Mouse (Mus musculus) lung, embryonic 16.5 days (tissue): ENCODE data around the gene Dnajb8. TPM values are rescaled to one million over a fixed set of nuclear protein-coding genes. Genes with fewer than 3 reads are reported as not detected.

ENCODE experiments used
- ATAC-seq: fragments of 200-750 bp; cut with Nextera tagmentation; 2 replicates; pipeline ENCODE4 v1.8.0; 2017; ENCODE audit warnings: low read depth, mild to moderate bottlenecking, moderate library complexity
- H3K27ac ChIP-seq: fragments of 300-500 bp; sonication (generic); 2 replicates; pipeline ENCODE4 v1.5.1; 2014; ENCODE audit warnings: mild to moderate bottlenecking, control low read depth, low read length
- H3K27me3 ChIP-seq: fragments of 300-500 bp; sonication (generic); 2 replicates; pipeline ENCODE4 v1.6.1; 2014; ENCODE audit warnings: low read depth, low read length, mixed read lengths; ENCODE audit not compliant: control insufficient read depth, insufficient read depth
- H3K36me3 ChIP-seq: fragments of 300-500 bp; sonication (generic); 2 replicates; pipeline ENCODE4 v1.6.1; 2014; ENCODE audit warnings: low read length; ENCODE audit not compliant: control insufficient read depth, insufficient read depth
- H3K4me1 ChIP-seq: fragments of 300-500 bp; sonication (generic); replicated peaks from 2 replicates; pipeline ENCODE4 v1.6.1; 2014; ENCODE audit warnings: low read length, mixed read lengths; ENCODE audit not compliant: control insufficient read depth, insufficient read depth
- H3K4me2 ChIP-seq: fragments of 300-500 bp; sonication (generic); 2 replicates; pipeline ENCODE4 v1.6.1; 2014; ENCODE audit warnings: low read depth, low read length, control low read depth
- H3K4me3 ChIP-seq: fragments of 300-500 bp; sonication (generic); 2 replicates; pipeline ENCODE4 v1.5.1; 2014; ENCODE audit warnings: mild to moderate bottlenecking, low read length, control low read depth
- H3K9ac ChIP-seq: fragments of 300-500 bp; sonication (generic); 2 replicates; pipeline ENCODE4 v1.6.1; 2014; ENCODE audit warnings: low read length, control low read depth
- H3K9me3 ChIP-seq: fragments of 300-500 bp; sonication (generic); 2 replicates; pipeline ENCODE4 v1.6.1; 2016; ENCODE audit warnings: low read length; ENCODE audit not compliant: control insufficient read depth
- whole genome bisulfite sequencing: fragments of 180-500 bp; shearing (Covaris S2); extraction: QIAGEN DNeasy Blood & Tissue Kit; methylation state at CpG from one replicate; pipeline ENCODE4 v1.1.7; 2014; 5-methylcytosine and 5-hydroxymethylcytosine counted together
- polyA plus RNA-seq: library from polyadenylated mRNA; unstranded; fragments of >200 nt; fragmentation: Nextera tagmentation; extraction: Ambion mirVana; gene quantifications from 2 replicates; pipeline ENCODE4 v1.2.1, GENCODE M21; 2015

Dnajb8 gene
- polyA plus RNA-seq, 1 experiment from 2014 or later = not detected

DNA sequence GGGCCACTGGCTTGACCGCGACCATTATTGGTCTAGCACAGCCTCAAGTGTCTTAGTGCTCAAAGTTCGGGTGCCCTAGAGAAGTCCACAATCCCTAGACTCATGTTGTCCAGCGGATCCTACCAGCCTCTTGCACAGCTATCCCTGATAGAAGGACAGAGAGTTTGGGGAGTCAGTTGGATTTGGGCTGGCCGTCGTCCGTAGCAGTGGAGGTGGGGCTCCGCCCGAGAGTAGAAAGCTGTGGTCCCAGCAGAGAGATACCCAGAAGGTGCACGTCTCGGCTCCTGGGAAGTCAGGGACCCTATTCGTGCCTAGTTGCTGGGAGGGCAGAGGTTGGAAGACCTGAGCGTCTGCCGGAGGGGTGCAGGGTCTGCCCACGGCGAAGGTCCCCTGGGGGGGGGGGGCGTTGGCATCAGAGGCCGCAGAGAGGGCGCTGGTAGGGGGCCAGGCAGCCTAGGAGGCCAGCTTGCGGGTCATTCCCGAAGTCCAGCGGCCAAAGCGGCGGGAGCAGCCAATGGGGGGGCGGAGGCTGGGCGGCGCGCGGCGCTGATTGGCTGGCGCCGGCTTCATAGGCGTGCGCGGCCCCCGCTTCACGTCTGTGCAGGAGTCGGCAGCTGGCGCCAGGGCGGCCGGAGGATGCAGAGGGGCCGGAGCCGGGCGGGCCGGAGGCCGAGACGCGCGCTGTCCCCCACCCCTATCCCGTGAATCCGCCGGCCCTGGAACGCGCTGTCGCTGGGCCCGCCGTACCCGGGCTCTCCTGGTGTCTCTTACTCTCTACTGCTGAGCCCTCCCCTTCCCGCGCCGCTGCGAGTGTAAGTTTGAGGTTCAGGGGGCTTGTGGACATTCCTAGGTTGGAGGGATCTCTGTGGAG is 23.8 kb upstream of the Dnajb8 start:
- H3K4me1 ChIP-seq = peaks cover 40% of the 10 kb centered on the region
- under 1% methylated on average over 45 of the region's 62 CpGs for WGBS

GRCm38 (mm10) chr6:88199001-88199717 is 22.9 kb upstream of the Dnajb8 start:
- no peak overlapping the region; the same call in 1 of the 2 replicates for H3K27ac ChIP-seq
- H3K36me3 ChIP-seq = no peaks in the 10 kb centered on the region
- H3K4me2 ChIP-seq = peak overlapping the region; percentile 83
- under 1% methylated on average over 39 of the region's 39 CpGs for WGBS
- peak overlapping the region; percentile 64 for H3K9ac ChIP-seq
- H3K9me3 ChIP-seq = no peaks in the 10 kb centered on the region
- no peak for ATAC-seq
- peak overlapping the region; percentile 56 for H3K4me3 ChIP-seq
- peaks cover 96% of the 10 kb centered on the region for H3K27me3 ChIP-seq
- peaks cover 32% of the 10 kb centered on the region for H3K4me1 ChIP-seq

More for the DNA sequence above, 23.8 kb upstream of the Dnajb8 start:
- Histone ChIP-seq H3K36me3 (no peaks in the 10 kb centered on the region), H3K9me3 (no peaks in the 10 kb centered on the region), H3K9ac (peak overlapping the region; percentile 64; the same call in 1 of the 2 replicates), H3K4me3 (peak overlapping the region; percentile 56), H3K4me2 (peak overlapping the region; percentile 83), H3K27me3 (peaks cover 96% of the 10 kb centered on the region), H3K27ac (no peak overlapping the region)
- ATAC-seq = peak; percentile 87

DNA sequence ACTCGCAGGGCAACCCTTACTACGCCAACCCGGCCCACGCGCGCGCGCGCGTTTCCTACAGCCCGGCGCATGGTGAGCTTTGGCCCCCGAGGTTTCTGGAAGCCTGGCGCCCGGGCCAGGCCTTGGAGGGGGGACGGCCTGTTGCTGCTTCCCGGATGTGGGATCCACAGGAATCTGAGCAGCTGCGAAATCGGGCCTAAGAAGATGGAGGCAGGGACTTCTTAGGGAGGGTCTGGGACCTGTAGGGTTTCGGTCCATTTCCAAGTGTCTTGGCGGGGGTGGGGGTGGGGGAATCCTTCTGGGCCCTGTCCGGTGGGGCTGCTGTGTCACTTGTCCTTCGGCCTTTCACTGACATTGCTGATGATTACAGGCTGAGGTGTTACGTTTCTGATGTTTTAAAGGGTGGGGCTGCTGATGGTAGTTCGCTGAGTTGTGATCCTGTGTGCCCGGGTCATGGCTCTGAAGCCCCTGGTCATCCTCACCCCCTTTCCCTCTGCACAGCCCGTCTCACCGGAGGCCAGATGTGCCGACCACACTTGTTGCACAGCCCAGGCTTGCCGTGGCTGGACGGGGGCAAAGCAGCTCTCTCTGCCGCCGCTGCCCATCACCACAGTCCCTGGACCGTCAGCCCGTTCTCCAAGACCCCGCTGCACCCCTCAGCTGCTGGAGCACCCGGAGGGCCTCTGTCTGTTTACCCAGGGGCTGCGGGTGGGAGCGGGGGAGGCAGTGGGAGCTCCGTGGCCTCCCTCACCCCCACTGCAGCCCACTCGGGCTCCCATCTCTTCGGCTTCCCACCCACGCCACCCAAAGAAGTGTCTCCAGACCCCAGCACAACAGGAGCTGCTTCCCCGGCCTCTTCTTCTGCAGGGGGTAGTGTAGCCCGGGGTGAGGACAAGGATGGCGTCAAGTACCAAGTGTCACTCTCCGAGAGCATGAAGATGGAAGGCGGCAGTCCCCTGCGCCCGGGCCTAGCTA is 22.1 kb upstream of the Dnajb8 start:
- peak overlapping the region; percentile 64 for H3K9ac ChIP-seq
- H3K4me3 ChIP-seq = peak overlapping the region; percentile 56
- H3K27me3 ChIP-seq = peaks cover 96% of the 10 kb centered on the region
- no peaks in the 10 kb centered on the region for H3K9me3 ChIP-seq
- WGBS = 7% methylated on average over 50 of the region's 50 CpGs
- peak overlapping the region; percentile 83 for H3K4me2 ChIP-seq
- H3K36me3 ChIP-seq = no peaks in the 10 kb centered on the region
- peaks cover 31% of the 10 kb centered on the region for H3K4me1 ChIP-seq
- no peak overlapping the region; the same call in 1 of the 2 replicates for H3K27ac ChIP-seq
- no peak for ATAC-seq

DNA sequence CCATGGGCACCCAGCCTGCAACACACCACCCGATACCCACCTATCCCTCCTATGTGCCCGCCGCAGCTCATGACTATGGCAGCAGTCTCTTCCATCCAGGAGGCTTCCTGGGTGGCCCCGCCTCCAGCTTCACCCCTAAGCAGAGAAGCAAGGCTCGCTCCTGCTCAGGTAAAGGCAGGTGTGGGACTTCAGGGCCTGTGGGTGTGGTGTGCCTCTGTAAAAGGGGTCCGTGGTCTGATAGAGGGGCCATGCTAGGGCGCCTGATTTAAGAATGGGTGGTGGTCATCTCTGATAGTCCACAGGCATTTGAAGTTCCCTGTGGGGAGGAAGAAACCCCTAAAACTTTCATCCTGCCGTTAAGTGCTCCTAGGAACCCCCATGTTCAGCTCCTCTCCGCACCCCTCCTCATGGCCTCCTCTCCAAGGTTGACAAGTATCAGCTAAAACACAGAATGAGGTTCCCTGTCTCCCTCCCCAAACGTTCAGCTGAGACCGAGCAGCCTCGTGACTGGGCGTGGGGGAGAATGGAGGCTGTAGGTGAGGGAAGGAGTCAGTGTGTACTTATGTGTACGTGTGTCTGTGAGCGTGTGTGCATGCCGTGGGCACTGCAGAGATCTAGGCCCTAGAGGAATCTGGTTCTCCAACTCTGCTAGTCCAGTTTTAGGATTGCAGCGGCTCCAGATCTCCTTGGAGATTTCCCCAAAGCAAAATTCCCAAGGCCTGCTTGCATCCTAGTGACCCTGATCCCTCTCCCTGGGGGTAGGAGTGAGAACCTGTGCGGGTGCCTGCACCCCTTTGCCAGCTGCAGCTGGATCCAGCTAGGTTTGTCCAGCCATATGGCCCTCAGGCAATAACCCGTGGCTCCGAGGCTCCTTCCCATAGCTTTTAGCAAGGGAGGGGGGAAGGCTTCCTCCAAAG is 21.1 kb upstream of the Dnajb8 start:
- Histone ChIP-seq H3K4me1 (peaks cover 31% of the 10 kb centered on the region), H3K4me3 (peak overlapping the region; percentile 56), H3K4me2 (peak overlapping the region; percentile 83), H3K9ac (no peak overlapping the region), H3K9me3 (no peaks in the 10 kb centered on the region), H3K27me3 (peaks cover 92% of the 10 kb centered on the region), H3K36me3 (no peaks in the 10 kb centered on the region), H3K27ac (no peak overlapping the region)
- 29% methylated on average over 20 of the region's 20 CpGs for WGBS
- no peak for ATAC-seq

DNA sequence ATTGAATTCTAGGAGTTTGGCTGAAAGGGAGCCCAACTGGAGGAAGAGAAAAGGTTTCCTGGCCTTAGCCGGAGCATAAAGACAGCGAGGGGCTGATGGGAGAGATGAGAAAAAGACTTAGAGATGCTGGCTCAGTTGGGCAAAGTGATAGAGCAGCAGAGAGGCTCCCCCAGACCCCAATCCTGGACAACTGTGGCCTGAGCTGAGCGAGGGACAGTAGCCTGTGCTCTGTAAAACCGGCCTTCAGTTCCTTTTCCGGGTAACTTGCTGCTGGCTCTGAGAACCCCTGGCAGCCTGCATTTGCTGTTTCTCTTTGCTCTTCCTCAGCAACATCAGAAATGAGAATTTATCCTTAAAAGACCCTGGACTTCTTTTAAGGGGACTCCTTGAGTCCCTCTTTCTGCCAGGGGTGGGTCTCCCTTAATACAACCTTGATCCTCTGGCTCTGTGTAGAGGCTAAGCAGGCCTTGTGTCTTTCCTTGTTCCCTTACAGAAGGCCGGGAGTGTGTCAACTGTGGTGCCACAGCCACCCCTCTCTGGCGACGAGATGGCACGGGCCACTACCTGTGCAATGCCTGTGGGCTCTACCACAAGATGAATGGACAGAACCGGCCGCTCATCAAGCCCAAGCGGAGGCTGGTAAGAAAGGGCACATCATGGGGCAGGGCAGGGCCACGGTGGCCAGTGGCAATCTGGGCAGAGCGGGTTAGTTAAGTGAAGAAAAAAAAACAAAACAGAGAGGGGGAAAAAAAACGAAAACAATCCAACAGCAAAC is 20.0 kb upstream of the Dnajb8 start:
- peak overlapping the region; percentile 2; the same call in 1 of the 2 replicates for H3K4me3 ChIP-seq
- ATAC-seq = no peak
- H3K4me1 ChIP-seq = peaks cover 24% of the 10 kb centered on the region
- WGBS = 29% methylated on average over 15 of the region's 15 CpGs
- no peaks in the 10 kb centered on the region for H3K9me3 ChIP-seq
- H3K27me3 ChIP-seq = peaks cover 88% of the 10 kb centered on the region
- H3K36me3 ChIP-seq = no peaks in the 10 kb centered on the region
- 0 out of 2 replicates have a peak overlapping the region, but pooled peaks have one; percentile 5 for H3K9ac ChIP-seq
- peak overlapping the region; percentile 66 for H3K27ac ChIP-seq
- peak overlapping the region; percentile 35 for H3K4me2 ChIP-seq

DNA sequence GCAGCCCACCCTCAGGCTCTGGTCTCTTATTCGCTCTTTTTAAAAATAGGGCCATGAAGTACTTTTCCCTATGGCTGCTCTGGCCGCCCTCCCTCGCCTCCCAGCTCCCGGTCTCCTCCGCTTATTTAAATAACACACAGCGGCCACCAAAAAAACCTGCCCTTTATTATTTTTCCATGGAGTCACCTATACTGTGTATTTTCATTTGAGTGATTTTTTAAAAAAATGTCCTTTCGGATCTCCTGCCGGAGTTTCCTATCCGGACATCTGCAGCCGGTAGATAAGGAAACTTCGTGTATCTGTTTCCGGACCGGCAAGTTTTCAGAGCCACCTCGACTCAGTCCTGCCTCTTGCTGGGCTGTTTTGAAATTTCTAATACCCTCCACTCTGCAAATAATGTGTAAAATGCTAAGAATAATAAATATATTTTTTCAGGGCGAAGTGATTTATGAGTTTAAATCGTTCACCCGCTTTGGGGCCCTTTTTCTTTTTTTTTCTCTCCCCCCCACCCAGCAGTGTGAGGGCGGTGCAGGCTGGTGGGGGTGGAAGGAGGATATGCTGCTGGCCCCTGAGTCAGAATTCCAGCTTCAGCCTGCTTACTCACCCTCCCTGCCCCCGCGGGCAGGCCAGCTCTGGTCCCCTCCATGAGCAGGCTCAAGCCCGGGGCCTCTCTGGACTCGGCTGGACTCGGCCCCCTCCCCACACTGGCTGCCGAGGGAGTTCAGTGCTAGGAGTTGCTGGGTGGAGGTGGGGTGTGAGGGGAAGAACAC is 19.0 kb upstream of the Dnajb8 start:
- 3% methylated on average over 24 of the region's 24 CpGs for WGBS
- H3K9me3 ChIP-seq = no peaks in the 10 kb centered on the region
- no peaks in the 10 kb centered on the region for H3K36me3 ChIP-seq
- peak overlapping the region; percentile 14; the same call in 1 of the 2 replicates for H3K4me3 ChIP-seq
- ATAC-seq = peak; percentile 56
- peak overlapping the region; percentile 35 for H3K4me2 ChIP-seq
- H3K27me3 ChIP-seq = peaks cover 81% of the 10 kb centered on the region
- no peak overlapping the region for H3K9ac ChIP-seq
- peak overlapping the region; percentile 66 for H3K27ac ChIP-seq
- H3K4me1 ChIP-seq = peaks cover 15% of the 10 kb centered on the region

DNA sequence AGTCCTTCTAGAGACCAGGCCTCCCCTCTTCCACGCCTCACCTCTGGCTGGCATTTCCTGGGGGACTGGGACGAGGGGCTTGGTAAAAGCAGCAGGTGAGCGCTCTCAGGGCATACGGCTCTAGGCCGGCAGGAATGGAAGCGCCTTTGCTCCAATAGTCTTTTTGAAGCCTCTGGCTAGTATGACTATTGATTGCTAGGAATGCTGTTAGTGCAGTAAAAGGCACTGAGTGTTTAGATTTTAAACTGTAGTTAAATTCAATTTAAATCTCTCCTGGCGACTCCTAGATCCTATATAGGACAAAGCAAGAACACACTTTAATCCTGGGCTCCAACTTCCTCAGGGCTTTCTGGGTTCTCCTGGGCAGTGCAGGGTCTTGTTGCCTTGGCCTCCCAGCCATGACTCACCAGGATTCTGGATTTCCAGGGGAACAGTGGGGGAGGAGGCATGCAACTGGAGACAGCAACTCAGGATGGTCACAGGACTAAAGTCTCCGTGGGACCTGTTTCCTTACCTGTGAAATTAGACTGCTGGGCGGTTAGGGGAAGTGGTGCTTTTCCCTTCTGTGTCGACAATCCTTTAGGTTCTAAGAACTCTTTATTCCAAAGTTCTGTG is 18.2 kb upstream of the Dnajb8 start:
- 18% methylated on average over 10 of the region's 10 CpGs for WGBS
- Histone ChIP-seq H3K9ac (no peak overlapping the region), H3K27me3 (peaks cover 73% of the 10 kb centered on the region), H3K4me2 (peak overlapping the region; percentile 8; the same call in 1 of the 2 replicates), H3K36me3 (no peaks in the 10 kb centered on the region), H3K4me1 (peaks cover 10% of the 10 kb centered on the region; the same call in 1 of the 2 replicates), H3K27ac (peak overlapping the region; percentile 62), H3K9me3 (no peaks in the 10 kb centered on the region), H3K4me3 (no peak overlapping the region)
- no peak for ATAC-seq
